Mouse (Mus musculus) lung, embryonic 15.5 days (tissue): ENCODE measurements around the gene Efna5. TPM values are rescaled to one million over a fixed set of nuclear protein-coding genes. Genes with fewer than 3 reads are reported as not detected.

ENCODE experiments used
- ATAC-seq: fragments of 200-750 bp; cut with Nextera tagmentation; 2 replicates; pipeline ENCODE4 v1.8.0; 2017; ENCODE audit warnings: moderate number of reproducible peaks, borderline replicate concordance; ENCODE audit not compliant: low FRiP score, low TSS enrichment; ENCODE audit errors: extremely low read depth
- H3K27ac ChIP-seq: fragments of 300-500 bp; sonication (generic); 2 replicates; pipeline ENCODE4 v1.5.1; 2015; ENCODE audit warnings: moderate library complexity, mild to moderate bottlenecking, inconsistent platforms
- H3K27me3 ChIP-seq: fragments of 300-500 bp; sonication (generic); 2 replicates; pipeline ENCODE4 v1.6.1; 2015; ENCODE audit warnings: inconsistent platforms
- H3K36me3 ChIP-seq: fragments of 300-500 bp; sonication (generic); 2 replicates; pipeline ENCODE4 v1.6.1; 2015; ENCODE audit warnings: inconsistent platforms
- H3K4me1 ChIP-seq: fragments of 300-500 bp; sonication (generic); 2 replicates; pipeline ENCODE4 v1.6.1; 2015; ENCODE audit warnings: inconsistent platforms
- H3K4me2 ChIP-seq: fragments of 300-500 bp; sonication (generic); 2 replicates; pipeline ENCODE4 v1.6.1; 2015; ENCODE audit warnings: inconsistent platforms, mild to moderate bottlenecking, moderate library complexity
- H3K4me3 ChIP-seq: fragments of 300-500 bp; sonication (generic); 2 replicates; pipeline ENCODE4 v1.5.1; 2015; ENCODE audit warnings: mild to moderate bottlenecking, inconsistent platforms
- H3K9ac ChIP-seq: fragments of 300-500 bp; sonication (generic); 2 replicates; pipeline ENCODE4 v1.6.1; 2015; ENCODE audit warnings: inconsistent platforms
- H3K9me3 ChIP-seq: fragments of 300-500 bp; sonication (generic); 2 replicates; pipeline ENCODE4 v1.6.1; 2016; ENCODE audit warnings: inconsistent platforms
- WGBS: fragments of 180-500 bp; shearing (Covaris S2); methylation state at CpG from one replicate; pipeline ENCODE4 v1.1.7; 2015; 5-methylcytosine and 5-hydroxymethylcytosine counted together
- polyA plus RNA-seq: library from polyadenylated mRNA; unstranded; fragments of >200 nt; fragmentation: Nextera tagmentation; extraction: Ambion mirVana; gene quantifications from 2 replicates; pipeline ENCODE4 v1.2.1, GENCODE M21; 2015

Efna5 gene
- polyA plus RNA-seq, 1 experiment from 2014 or later = 12.6 TPM

- no peak overlapping the region for H3K4me2 ChIP-seq
- H3K36me3 ChIP-seq = no peaks in the 10 kb centered on the region
- peaks cover 8% of the 10 kb centered on the region for H3K4me1 ChIP-seq
- no peak overlapping the region for H3K4me3 ChIP-seq
- H3K9me3 ChIP-seq = no peaks in the 10 kb centered on the region
- H3K9ac ChIP-seq = no peak overlapping the region
- no peak overlapping the region for H3K27ac ChIP-seq
- 6% methylated on average over 3 of the region's 3 CpGs for WGBS
- no peak for ATAC-seq
- no peaks in the 10 kb centered on the region for H3K27me3 ChIP-seq
These were observed 28.1 kb downstream of the Efna5 start for GRCm38 (mm10) chr17:62852822-62853608.

GRCm38 (mm10) chr17:62851268-62851667 is 29.8 kb downstream of the Efna5 start:
- ATAC-seq = no peak
- 28% methylated on average over 7 of the region's 7 CpGs for WGBS
- no peak overlapping the region for H3K9ac ChIP-seq
- no peak overlapping the region for H3K27ac ChIP-seq
- no peak overlapping the region for H3K4me2 ChIP-seq
- H3K4me3 ChIP-seq = no peak overlapping the region
- peaks cover 8% of the 10 kb centered on the region for H3K4me1 ChIP-seq
- no peaks in the 10 kb centered on the region for H3K9me3 ChIP-seq
- no peaks in the 10 kb centered on the region for H3K36me3 ChIP-seq
- no peaks in the 10 kb centered on the region for H3K27me3 ChIP-seq

DNA sequence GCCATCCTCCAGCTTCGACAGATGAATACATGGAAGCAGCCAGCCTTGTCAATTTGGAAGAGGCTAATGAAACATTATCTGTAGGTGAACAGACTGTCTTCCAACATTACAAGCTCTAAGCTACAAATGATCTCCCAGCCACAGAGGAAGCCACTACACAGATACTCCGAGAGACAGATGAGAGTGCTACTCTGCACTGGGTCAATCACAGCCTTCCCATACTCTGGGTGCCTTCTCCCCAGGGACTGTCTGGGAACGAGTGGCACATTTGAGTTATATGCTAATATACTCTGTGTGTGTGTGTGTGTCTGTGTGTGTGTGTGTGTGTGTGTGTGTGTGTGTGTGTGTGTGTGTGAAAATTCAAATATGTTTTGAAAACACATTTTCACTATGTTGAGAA is 30.5 kb downstream of the Efna5 start:
- Histone ChIP-seq H3K4me2 (no peak overlapping the region), H3K27ac (no peak overlapping the region), H3K4me1 (peaks cover 8% of the 10 kb centered on the region), H3K36me3 (no peaks in the 10 kb centered on the region), H3K9ac (no peak overlapping the region), H3K27me3 (no peaks in the 10 kb centered on the region), H3K9me3 (no peaks in the 10 kb centered on the region), H3K4me3 (no peak overlapping the region)
- no peak for ATAC-seq
- 60% methylated on average over 3 of the region's 3 CpGs for WGBS

- H3K4me2 ChIP-seq = no peak overlapping the region
- H3K36me3 ChIP-seq = no peaks in the 10 kb centered on the region
- H3K4me3 ChIP-seq = no peak overlapping the region
- WGBS = 64% methylated on average over 6 of the region's 6 CpGs
- peaks cover 8% of the 10 kb centered on the region for H3K4me1 ChIP-seq
- H3K9ac ChIP-seq = no peak overlapping the region
- no peak for ATAC-seq
- H3K27ac ChIP-seq = no peak overlapping the region
- H3K27me3 ChIP-seq = no peaks in the 10 kb centered on the region
- no peaks in the 10 kb centered on the region for H3K9me3 ChIP-seq
These were observed 31.4 kb downstream of the Efna5 start for GRCm38 (mm10) chr17:62849676-62850075.

- Histone ChIP-seq H3K27me3 (no peaks in the 10 kb centered on the region), H3K9ac (no peak overlapping the region), H3K4me1 (no peaks in the 10 kb centered on the region), H3K4me3 (no peak overlapping the region), H3K9me3 (no peaks in the 10 kb centered on the region), H3K27ac (no peak overlapping the region), H3K4me2 (no peak overlapping the region), H3K36me3 (no peaks in the 10 kb centered on the region)
- 71% methylated on average over 5 of the region's 5 CpGs for WGBS
- ATAC-seq = no peak
These were observed 35.5 kb downstream of the Efna5 start for GRCm38 (mm10) chr17:62845656-62846055.

- no peak overlapping the region for H3K4me3 ChIP-seq
- H3K9ac ChIP-seq = no peak overlapping the region
- H3K4me1 ChIP-seq = no peaks in the 10 kb centered on the region
- 78% methylated on average over 5 of the region's 5 CpGs for WGBS
- H3K9me3 ChIP-seq = no peaks in the 10 kb centered on the region
- no peak overlapping the region for H3K27ac ChIP-seq
- H3K27me3 ChIP-seq = no peaks in the 10 kb centered on the region
- no peak for ATAC-seq
- H3K4me2 ChIP-seq = no peak overlapping the region
- no peaks in the 10 kb centered on the region for H3K36me3 ChIP-seq
These were observed 36.8 kb downstream of the Efna5 start for GRCm38 (mm10) chr17:62844329-62844728.

DNA sequence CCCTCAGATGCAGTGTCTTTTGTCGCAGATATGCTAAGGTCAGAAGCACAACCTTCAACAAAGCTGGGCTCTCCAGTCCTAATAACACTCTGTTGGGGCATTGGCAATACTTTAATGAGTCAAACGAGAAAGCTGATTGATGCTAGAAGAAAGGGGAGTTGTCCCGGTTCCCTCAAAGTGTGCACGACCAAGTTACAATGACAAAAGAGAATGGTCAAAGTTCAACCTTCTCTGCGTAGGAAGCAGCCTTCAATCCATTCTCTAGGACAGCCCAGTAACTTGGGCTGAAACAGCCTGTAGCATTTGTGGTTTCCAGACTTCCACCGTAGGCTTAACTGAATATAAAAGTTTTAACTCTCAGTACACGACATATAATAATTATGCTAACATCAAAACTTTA is 43.8 kb downstream of the Efna5 start:
- Histone ChIP-seq H3K4me2 (no peak overlapping the region), H3K4me3 (no peak overlapping the region), H3K36me3 (no peaks in the 10 kb centered on the region), H3K27ac (no peak overlapping the region), H3K4me1 (no peaks in the 10 kb centered on the region), H3K9me3 (no peaks in the 10 kb centered on the region), H3K27me3 (no peaks in the 10 kb centered on the region), H3K9ac (no peak overlapping the region)
- ATAC-seq = no peak
- 58% methylated on average over 7 of the region's 7 CpGs for WGBS

GRCm38 (mm10) chr17:62836598-62837106 is 44.5 kb downstream of the Efna5 start:
- no peak for ATAC-seq
- H3K27ac ChIP-seq = no peak overlapping the region
- 74% methylated on average over 6 of the region's 6 CpGs for WGBS

DNA sequence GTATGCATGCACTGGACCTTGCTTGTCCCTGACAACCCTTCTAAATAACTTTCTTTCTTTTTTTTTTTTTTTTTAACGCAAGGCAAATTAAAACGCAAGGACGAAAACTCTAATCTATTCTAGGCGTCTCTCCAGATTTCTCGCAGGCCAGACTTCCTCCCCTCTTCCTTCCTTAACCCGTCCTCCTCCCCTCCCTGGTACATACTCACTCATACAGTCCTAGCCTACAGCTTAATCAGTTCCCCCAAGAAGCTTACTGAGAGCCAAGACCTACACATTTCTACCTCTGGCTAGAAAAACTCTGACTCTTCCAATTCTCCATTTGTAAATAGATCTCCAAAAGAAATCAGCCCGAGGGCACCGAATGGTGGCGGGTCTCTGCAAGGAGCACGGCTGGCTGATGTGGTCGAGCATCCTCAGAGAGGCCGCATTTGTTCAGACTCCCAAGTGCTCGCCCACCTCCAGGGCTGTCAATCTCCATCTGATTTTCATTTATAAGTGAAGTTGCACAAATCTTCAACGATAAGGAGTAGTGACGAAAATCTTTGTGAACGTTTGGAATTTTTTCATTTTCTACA is 48.5 kb downstream of the Efna5 start:
- no peak for ATAC-seq
- H3K36me3 ChIP-seq = no peaks in the 10 kb centered on the region
- H3K9ac ChIP-seq = no peak overlapping the region
- no peaks in the 10 kb centered on the region for H3K27me3 ChIP-seq
- no peaks in the 10 kb centered on the region for H3K9me3 ChIP-seq
- H3K4me3 ChIP-seq = no peak overlapping the region
- WGBS = 71% methylated on average over 16 of the region's 16 CpGs
- H3K4me2 ChIP-seq = no peak overlapping the region
- H3K4me1 ChIP-seq = no peaks in the 10 kb centered on the region
- H3K27ac ChIP-seq = no peak overlapping the region

More at GRCm38 (mm10) chr17:62836598-62837106, 44.5 kb downstream of the Efna5 start:
- Histone ChIP-seq H3K4me3 (no peak overlapping the region), H3K9ac (no peak overlapping the region), H3K27me3 (no peaks in the 10 kb centered on the region), H3K36me3 (no peaks in the 10 kb centered on the region), H3K4me2 (no peak overlapping the region), H3K4me1 (no peaks in the 10 kb centered on the region), H3K9me3 (no peaks in the 10 kb centered on the region)

GRCm38 (mm10) chr17:62827549-62827948 is 53.6 kb downstream of the Efna5 start:
- Histone ChIP-seq H3K4me2 (no peak overlapping the region), H3K36me3 (no peaks in the 10 kb centered on the region), H3K27ac (no peak overlapping the region), H3K4me3 (no peak overlapping the region), H3K4me1 (no peaks in the 10 kb centered on the region), H3K27me3 (no peaks in the 10 kb centered on the region), H3K9me3 (no peaks in the 10 kb centered on the region), H3K9ac (no peak overlapping the region)
- ATAC-seq = no peak
- 57% methylated on average over 6 of the region's 6 CpGs for WGBS

- ATAC-seq = no peak
- H3K9me3 ChIP-seq = no peaks in the 10 kb centered on the region
- 82% methylated on average over 11 of the region's 11 CpGs for WGBS
These were observed 59.9 kb downstream of the Efna5 start for GRCm38 (mm10) chr17:62821219-62821618.

DNA sequence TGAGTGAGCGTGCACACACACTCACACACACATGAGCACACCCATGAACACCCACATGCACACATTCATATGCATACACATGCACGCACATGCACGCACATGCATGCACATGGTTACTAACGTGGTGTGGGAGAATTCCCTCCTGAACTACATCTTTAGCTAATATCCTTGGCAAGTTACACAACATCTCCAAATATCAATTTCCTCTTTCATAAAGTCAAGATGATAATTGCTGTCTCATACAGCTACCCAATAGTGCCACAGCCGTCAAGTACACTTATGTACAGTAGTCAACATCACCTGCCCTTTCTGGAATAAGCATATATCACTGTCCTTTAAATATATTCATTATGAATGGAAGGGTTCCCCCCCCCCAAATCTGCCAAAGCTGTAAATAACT is 61.2 kb downstream of the Efna5 start:
- WGBS = 86% methylated on average over 5 of the region's 5 CpGs
- no peak overlapping the region for H3K4me3 ChIP-seq

More at GRCm38 (mm10) chr17:62821219-62821618, 59.9 kb downstream of the Efna5 start:
- H3K4me2 ChIP-seq = no peak overlapping the region
- no peaks in the 10 kb centered on the region for H3K27me3 ChIP-seq
- no peak overlapping the region for H3K27ac ChIP-seq
- no peaks in the 10 kb centered on the region for H3K36me3 ChIP-seq
- peaks cover 12% of the 10 kb centered on the region for H3K4me1 ChIP-seq
- H3K9ac ChIP-seq = no peak overlapping the region
- no peak overlapping the region for H3K4me3 ChIP-seq

More for the DNA sequence above, 61.2 kb downstream of the Efna5 start:
- H3K9ac ChIP-seq = no peak overlapping the region
- no peak overlapping the region for H3K4me2 ChIP-seq
- H3K9me3 ChIP-seq = no peaks in the 10 kb centered on the region
- H3K36me3 ChIP-seq = no peaks in the 10 kb centered on the region
- H3K27me3 ChIP-seq = no peaks in the 10 kb centered on the region
- ATAC-seq = no peak
- peaks cover 12% of the 10 kb centered on the region for H3K4me1 ChIP-seq
- no peak overlapping the region for H3K27ac ChIP-seq
